Mouse (Mus musculus) heart, embryonic 11.5 days (tissue): ENCODE measurements around the gene Ppia. TPM values are rescaled to one million over a fixed set of nuclear protein-coding genes. Genes with fewer than 3 reads are reported as not detected.
"Not testable (repeated sequence)": the region's sequence is repeated elsewhere in the genome, so short reads cannot be mapped to it uniquely, and the experiment has no call there.

ENCODE experiments used
- ATAC-seq: fragments of 200-750 bp; cut with Nextera tagmentation; replicated peaks from 2 replicates; pipeline ENCODE4 v1.8.0; 2017; ENCODE audit warnings: moderate library complexity; ENCODE audit not compliant: insufficient number of reproducible peaks, low FRiP score, low TSS enrichment
- H3K27ac ChIP-seq: fragments of 300-500 bp; sonication (generic); 2 replicates; pipeline ENCODE4 v1.5.1; 2014; ENCODE audit warnings: mild to moderate bottlenecking, low read depth, low read length
- H3K27me3 ChIP-seq: fragments of 300-500 bp; sonication (generic); 2 replicates; pipeline ENCODE4 v1.6.1; 2014; ENCODE audit warnings: mild to moderate bottlenecking, low read length, mixed read lengths; ENCODE audit not compliant: control insufficient read depth, insufficient read depth
- H3K36me3 ChIP-seq: fragments of 300-500 bp; sonication (generic); 2 replicates; pipeline ENCODE4 v1.6.1; 2014; ENCODE audit warnings: mild to moderate bottlenecking, low read length, moderate library complexity, mixed read lengths; ENCODE audit not compliant: control insufficient read depth, insufficient read depth
- H3K4me1 ChIP-seq: fragments of 300-500 bp; sonication (generic); 2 replicates; pipeline ENCODE4 v1.6.1; 2014; ENCODE audit warnings: low read length; ENCODE audit not compliant: control insufficient read depth, insufficient read depth
- H3K4me2 ChIP-seq: fragments of 300-500 bp; sonication (generic); 2 replicates; pipeline ENCODE4 v1.6.1; 2014; ENCODE audit warnings: mild to moderate bottlenecking, moderate library complexity
- H3K4me3 ChIP-seq: fragments of 300-500 bp; sonication (generic); 2 replicates; pipeline ENCODE4 v1.5.1; 2014; ENCODE audit warnings: low read depth, low read length
- H3K9ac ChIP-seq: fragments of 300-500 bp; sonication (generic); 2 replicates; pipeline ENCODE4 v1.6.1; 2014; ENCODE audit warnings: mild to moderate bottlenecking, low read depth, low read length, moderate library complexity
- H3K9me3 ChIP-seq: fragments of 300-500 bp; sonication (generic); replicated peaks from 2 replicates; pipeline ENCODE4 v1.6.1; 2016; ENCODE audit warnings: low read length; ENCODE audit not compliant: control insufficient read depth
- WGBS: fragments of 180-500 bp; shearing (Covaris S2); extraction: QIAGEN DNeasy Blood & Tissue Kit; methylation state at CpG from one replicate; pipeline ENCODE4 v1.1.7; 2014; ENCODE audit not compliant: insufficient replicate concordance; 5-methylcytosine and 5-hydroxymethylcytosine counted together
- polyA plus RNA-seq: library from polyadenylated mRNA; unstranded; fragments of >200 nt; fragmentation: Nextera tagmentation; extraction: Ambion mirVana; gene quantifications from 2 replicates; pipeline ENCODE4 v1.2.1, GENCODE M21; 2014

Gene Ppia
- polyA plus RNA-seq = 4,475 and 4,598 TPM in 2 replicates

- peak within 1 kb of the TSS; percentile 98 for H3K27ac ChIP-seq
- peak within 1 kb of the TSS; percentile 92 for H3K4me3 ChIP-seq
- peak within 1 kb of the TSS; percentile 99 for H3K9ac ChIP-seq
- 11% methylated on average over 21 of the region's 21 CpGs for WGBS
- H3K36me3 ChIP-seq = peaks cover 14% of the 10 kb centered on the region
- no peaks in the 10 kb centered on the region for H3K9me3 ChIP-seq
- peaks cover 20% of the 10 kb centered on the region for H3K4me1 ChIP-seq
- H3K4me2 ChIP-seq = peak within 1 kb of the TSS; percentile 98
- ATAC-seq = peak; percentile 53
- no peaks in the 10 kb centered on the region for H3K27me3 ChIP-seq
Measured at GRCm38 (mm10) chr11:6414751-6415550, at the start of gene Ppia. Ppia (plus strand) TSS chr11:6415443.

GRCm38 (mm10) chr11:6365885-6366284 is 49.4 kb upstream of the Ppia start:
- Histone ChIP-seq H3K4me1 (no peaks in the 10 kb centered on the region), H3K9ac (no peak overlapping the region), H3K36me3 (no peaks in the 10 kb centered on the region), H3K4me2 (no peak overlapping the region), H3K9me3 (no peaks in the 10 kb centered on the region), H3K27me3 (no peaks in the 10 kb centered on the region), H3K27ac (no peak overlapping the region), H3K4me3 (no peak overlapping the region)
- ATAC-seq = peak; percentile 49; the same call in 1 of the 2 replicates
- 17% methylated on average over 11 of the region's 11 CpGs for WGBS

GRCm38 (mm10) chr11:6366434-6366833 is 48.8 kb upstream of the Ppia start:
- H3K9me3 ChIP-seq = no peaks in the 10 kb centered on the region
- no peak overlapping the region for H3K27ac ChIP-seq
- no peaks in the 10 kb centered on the region for H3K27me3 ChIP-seq
- no peak overlapping the region for H3K9ac ChIP-seq
- no peak overlapping the region for H3K4me2 ChIP-seq
- H3K4me3 ChIP-seq = no peak overlapping the region
- WGBS = 77% methylated on average over 6 of the region's 6 CpGs
- H3K4me1 ChIP-seq = no peaks in the 10 kb centered on the region
- no peak for ATAC-seq
- H3K36me3 ChIP-seq = no peaks in the 10 kb centered on the region

- H3K4me1 ChIP-seq = no peaks in the 10 kb centered on the region
- H3K9ac ChIP-seq = no peak overlapping the region
- H3K4me3 ChIP-seq = no peak overlapping the region
- no peak overlapping the region for H3K4me2 ChIP-seq
- no peaks in the 10 kb centered on the region for H3K9me3 ChIP-seq
- no peak overlapping the region for H3K27ac ChIP-seq
- no peaks in the 10 kb centered on the region for H3K27me3 ChIP-seq
- no peaks in the 10 kb centered on the region for H3K36me3 ChIP-seq
- ATAC-seq = no peak
- 76% methylated on average over 4 of the region's 4 CpGs for WGBS
Measured at GRCm38 (mm10) chr11:6367156-6367555, 48.1 kb upstream of the Ppia start.

GRCm38 (mm10) chr11:6367986-6368385 is 47.3 kb upstream of the Ppia start:
- not testable (repeated sequence) for ATAC-seq, H3K4me2 ChIP-seq
- WGBS = 77% methylated on average over 5 of the region's 5 CpGs

GRCm38 (mm10) chr11:6371376-6372155 is 43.7 kb upstream of the Ppia start:
- WGBS = 83% methylated on average over 11 of the region's 11 CpGs
- no peak overlapping the region for H3K4me2 ChIP-seq
- ATAC-seq = no peak

More at GRCm38 (mm10) chr11:6367986-6368385, 47.3 kb upstream of the Ppia start:
- H3K9me3 ChIP-seq, H3K4me3 ChIP-seq, H3K9ac ChIP-seq, H3K27me3 ChIP-seq, H3K27ac ChIP-seq, H3K36me3 ChIP-seq, H3K4me1 ChIP-seq: not testable (repeated sequence)

GRCm38 (mm10) chr11:6372784-6373183 is 42.5 kb upstream of the Ppia start:
- no peak overlapping the region for H3K9ac ChIP-seq
- H3K36me3 ChIP-seq = no peaks in the 10 kb centered on the region

More at GRCm38 (mm10) chr11:6371376-6372155, 43.7 kb upstream of the Ppia start:
- Histone ChIP-seq H3K9ac (no peak overlapping the region), H3K27me3 (no peaks in the 10 kb centered on the region), H3K36me3 (no peaks in the 10 kb centered on the region), H3K4me1 (no peaks in the 10 kb centered on the region), H3K27ac (no peak overlapping the region), H3K9me3 (no peaks in the 10 kb centered on the region), H3K4me3 (no peak overlapping the region)

GRCm38 (mm10) chr11:6380916-6381315 is 34.3 kb upstream of the Ppia start:
- Histone ChIP-seq H3K27ac (no peak overlapping the region), H3K9me3 (no peaks in the 10 kb centered on the region), H3K4me3 (no peak overlapping the region), H3K9ac (no peak overlapping the region), H3K4me1 (no peaks in the 10 kb centered on the region), H3K27me3 (no peaks in the 10 kb centered on the region), H3K4me2 (no peak overlapping the region), H3K36me3 (no peaks in the 10 kb centered on the region)
- WGBS = 76% methylated on average over 6 of the region's 6 CpGs
- ATAC-seq = no peak

More at GRCm38 (mm10) chr11:6372784-6373183, 42.5 kb upstream of the Ppia start:
- H3K9me3 ChIP-seq = no peaks in the 10 kb centered on the region
- H3K27me3 ChIP-seq = no peaks in the 10 kb centered on the region
- no peak for ATAC-seq
- 87% methylated on average over 9 of the region's 9 CpGs for WGBS
- H3K4me1 ChIP-seq = no peaks in the 10 kb centered on the region
- no peak overlapping the region for H3K4me2 ChIP-seq
- no peak overlapping the region for H3K4me3 ChIP-seq
- no peak overlapping the region for H3K27ac ChIP-seq
